Mouse (Mus musculus): ENCODE measurements at regions not wholly inside any gene's neighbourhood (a gene's known extent, or its start where the extent isn't known, plus 50 kb on each side); places are given as distances from the start of the nearest gene placed in this dataset.

- Histone ChIP-seq H3K9me3 (ENCODE audit: control insufficient read depth, low read length) (no peaks in the 10 kb centered on the region), H3K36me3 (replicated peaks; ENCODE audit: control insufficient read depth, insufficient read depth, low read depth) (no peaks in the 10 kb centered on the region), H3K27me3 (ENCODE audit: control insufficient read depth, insufficient read depth, low read length) (no peaks in the 10 kb centered on the region), H3K4me1 (replicated peaks; ENCODE audit: control insufficient read depth in 2 of 2, insufficient read depth in 2 of 2, low read length in 1 of 2) (no peaks in the 10 kb centered on the region), H3K4me2 (ENCODE audit: low read depth) (no peak overlapping the region), H3K9ac (replicated peaks) (no peak overlapping the region), H3K27ac (no peak overlapping the region), H3K4me3 (ENCODE audit: insufficient read depth in 1 of 2, low read depth in 2 of 2, low read length in 2 of 2) (no peak overlapping the region)
- TF ChIP-seq CTCF (IDR thresholded peaks at IDR 0.05; ENCODE audit: low read depth) (no peak), EP300 (IDR thresholded peaks at IDR 0.05; ENCODE audit: low read depth) (no peak)
- no peak for ATAC-seq (ENCODE audit: insufficient read depth)
- no peak for DNase-seq (ENCODE audit: low read depth in 3 of 3, low spot score in 3 of 3)
Measured at GRCm38 (mm10) chr3:74657170-74657569, 507.7 kb downstream of the Zbbx start.

GRCm38 (mm10) chr3:74632623-74633022 is 532.2 kb downstream of the Zbbx start:
- ATAC-seq (ENCODE audit: insufficient read depth) (no peak), DNase-seq (ENCODE audit: low read depth in 3 of 3, low spot score in 3 of 3) (no peak)
- no peak for TF ChIP-seq CTCF (IDR thresholded peaks at IDR 0.05; ENCODE audit: low read depth)
- no peak for TF ChIP-seq EP300 (IDR thresholded peaks at IDR 0.05; ENCODE audit: low read depth)
- no peaks in the 10 kb centered on the region for H3K36me3 ChIP-seq (replicated peaks; ENCODE audit: control insufficient read depth, insufficient read depth, low read depth)
- H3K4me3 ChIP-seq (ENCODE audit: insufficient read depth in 1 of 2, low read depth in 2 of 2, low read length in 2 of 2): no peak overlapping the region
- no peaks in the 10 kb centered on the region for H3K4me1 ChIP-seq (replicated peaks; ENCODE audit: control insufficient read depth in 2 of 2, insufficient read depth in 2 of 2, low read length in 1 of 2)
- H3K27me3 ChIP-seq (ENCODE audit: control insufficient read depth, insufficient read depth, low read length): no peaks in the 10 kb centered on the region
- no peak overlapping the region for H3K9ac ChIP-seq (replicated peaks)
- H3K4me2 ChIP-seq (ENCODE audit: low read depth): no peak overlapping the region
- H3K9me3 ChIP-seq (ENCODE audit: control insufficient read depth, low read length): no peaks in the 10 kb centered on the region
- H3K27ac ChIP-seq: no peak overlapping the region

GRCm38 (mm10) chr3:74601328-74602007 is 563.4 kb downstream of the Zbbx start:
- ATAC-seq (ENCODE audit: insufficient read depth) (no peak), DNase-seq (ENCODE audit: low read depth in 3 of 3, low spot score in 3 of 3) (no peak)
- Histone ChIP-seq H3K9ac (replicated peaks) (no peak overlapping the region), H3K36me3 (replicated peaks; ENCODE audit: control insufficient read depth, insufficient read depth, low read depth) (no peaks in the 10 kb centered on the region), H3K4me1 (replicated peaks; ENCODE audit: control insufficient read depth in 2 of 2, insufficient read depth in 2 of 2, low read length in 1 of 2) (no peaks in the 10 kb centered on the region), H3K27me3 (ENCODE audit: control insufficient read depth, insufficient read depth, low read length) (no peaks in the 10 kb centered on the region), H3K4me3 (ENCODE audit: insufficient read depth in 1 of 2, low read depth in 2 of 2, low read length in 2 of 2) (no peak overlapping the region), H3K27ac (no peak overlapping the region), H3K9me3 (ENCODE audit: control insufficient read depth, low read length) (no peaks in the 10 kb centered on the region), H3K4me2 (ENCODE audit: low read depth) (no peak overlapping the region)
- TF ChIP-seq EP300 (IDR thresholded peaks at IDR 0.05; ENCODE audit: low read depth): no peak
- TF ChIP-seq CTCF (IDR thresholded peaks at IDR 0.05; ENCODE audit: low read depth): no peak
- 46% methylated on average over 1 of the region's 1 CpGs for WGBS (ENCODE audit: insufficient replicate concordance)

- Histone ChIP-seq H3K4me2 (ENCODE audit: low read depth) (no peak overlapping the region), H3K27ac (no peak overlapping the region), H3K27me3 (ENCODE audit: control insufficient read depth, insufficient read depth, low read length) (no peaks in the 10 kb centered on the region), H3K4me1 (replicated peaks; ENCODE audit: control insufficient read depth in 2 of 2, insufficient read depth in 2 of 2, low read length in 1 of 2) (no peaks in the 10 kb centered on the region), H3K9ac (replicated peaks) (no peak overlapping the region), H3K36me3 (replicated peaks; ENCODE audit: control insufficient read depth, insufficient read depth, low read depth) (no peaks in the 10 kb centered on the region), H3K4me3 (ENCODE audit: insufficient read depth in 1 of 2, low read depth in 2 of 2, low read length in 2 of 2) (no peak overlapping the region), H3K9me3 (ENCODE audit: control insufficient read depth, low read length) (no peaks in the 10 kb centered on the region)
- whole genome bisulfite sequencing (ENCODE audit: insufficient replicate concordance): 47% methylated on average over 3 of the region's 3 CpGs
- TF ChIP-seq CTCF (IDR thresholded peaks at IDR 0.05; ENCODE audit: low read depth): no peak
- no peak for TF ChIP-seq EP300 (IDR thresholded peaks at IDR 0.05; ENCODE audit: low read depth)
- DNase-seq (ENCODE audit: low read depth in 3 of 3, low spot score in 3 of 3): peak; percentile 2 to 10 (median 7)
- peak; percentile 69 for ATAC-seq (ENCODE audit: insufficient read depth)
Measured at GRCm38 (mm10) chr3:74588703-74589362, 576.0 kb downstream of the Zbbx start.

- Histone ChIP-seq H3K27me3 (ENCODE audit: control insufficient read depth, insufficient read depth, low read length) (no peaks in the 10 kb centered on the region), H3K9ac (replicated peaks) (no peak overlapping the region), H3K27ac (no peak overlapping the region), H3K36me3 (replicated peaks; ENCODE audit: control insufficient read depth, insufficient read depth, low read depth) (no peaks in the 10 kb centered on the region), H3K9me3 (ENCODE audit: control insufficient read depth, low read length) (no peaks in the 10 kb centered on the region), H3K4me2 (ENCODE audit: low read depth) (no peak overlapping the region), H3K4me1 (replicated peaks; ENCODE audit: control insufficient read depth in 2 of 2, insufficient read depth in 2 of 2, low read length in 1 of 2) (no peaks in the 10 kb centered on the region), H3K4me3 (ENCODE audit: insufficient read depth in 1 of 2, low read depth in 2 of 2, low read length in 2 of 2) (no peak overlapping the region)
- DNase-seq (ENCODE audit: low read depth in 3 of 3, low spot score in 3 of 3) (no peak), ATAC-seq (ENCODE audit: insufficient read depth) (no peak)
- TF ChIP-seq CTCF (IDR thresholded peaks at IDR 0.05; ENCODE audit: low read depth) (no peak), EP300 (IDR thresholded peaks at IDR 0.05; ENCODE audit: low read depth) (no peak)
Measured at GRCm38 (mm10) chr3:74565176-74565575, 599.7 kb downstream of the Zbbx start.
